Mouse (Mus musculus) thymus, postnatal 0 days (tissue): ENCODE measurements around the gene Map3k6. TPM values are rescaled to one million over a fixed set of nuclear protein-coding genes. Genes with fewer than 3 reads are reported as not detected.

Experiments
- DNase-seq: peaks from one replicate; pipeline ENCODE4 v3.0.0-alpha.2; 2015; ENCODE audit warnings: low spot score
- microRNA-seq: library from miRNA; unstranded; fragments of <30 nt; microRNA quantifications from one replicate; pipeline ENCODE4, GENCODE M21; 2016; ENCODE audit warnings: borderline number of aligned reads
- polyA plus RNA-seq: library from polyadenylated mRNA; unstranded; fragments of >200 nt; fragmentation: Nextera tagmentation; extraction: Ambion mirVana; gene quantifications from 2 replicates; pipeline ENCODE4 v1.2.1, GENCODE M21; 2015

The Map3k6 gene
- polyA plus RNA-seq, 1 experiment from 2014 or later, result 2.2 TPM

- DNase-seq, result no peak
Observed at GRCm38 (mm10) chr4:133281513-133281912, 40.9 kb downstream of the Map3k6 start.

GRCm38 (mm10) chr4:133281951-133282481 is 41.4 kb downstream of the Map3k6 start:
- DNase-seq, result no peak

- DNase-seq, result no peak
Observed at GRCm38 (mm10) chr4:133282656-133283055, 42.0 kb downstream of the Map3k6 start.

- DNase-seq, result no peak
Observed at GRCm38 (mm10) chr4:133285299-133285698, 44.7 kb downstream of the Map3k6 start.

- no peak for DNase-seq
Observed at GRCm38 (mm10) chr4:133285950-133286349, 45.3 kb downstream of the Map3k6 start.

DNA sequence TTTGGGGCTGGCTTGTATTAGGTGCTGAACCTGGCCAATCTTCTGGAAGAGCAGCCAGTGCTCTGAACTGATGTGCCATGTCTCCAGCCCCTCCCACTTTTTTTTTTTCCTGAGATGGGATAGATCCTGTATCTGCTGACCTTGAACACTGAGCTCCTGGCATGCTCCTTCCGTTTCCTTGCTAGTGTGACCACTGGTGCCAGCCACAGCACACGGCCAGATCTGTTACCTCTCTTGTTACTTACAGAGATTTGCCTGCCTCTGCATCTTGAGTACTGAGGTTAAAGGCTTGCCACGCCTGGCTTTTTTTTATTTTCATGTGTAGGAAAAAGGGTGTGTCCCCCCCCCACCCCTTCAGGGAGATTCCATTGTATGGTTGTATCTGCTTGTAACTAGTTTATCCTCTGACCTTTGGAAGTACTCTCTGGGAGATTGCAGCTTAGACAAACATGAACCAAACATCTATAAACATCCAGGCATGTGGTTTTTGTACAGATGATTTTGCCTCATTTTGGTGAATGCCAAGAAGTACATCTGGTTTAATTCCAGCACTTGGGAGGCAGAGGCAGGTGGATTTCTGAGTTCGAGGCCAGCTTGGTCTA is 46.0 kb downstream of the Map3k6 start:
- DNase-seq, result no peak

DNA sequence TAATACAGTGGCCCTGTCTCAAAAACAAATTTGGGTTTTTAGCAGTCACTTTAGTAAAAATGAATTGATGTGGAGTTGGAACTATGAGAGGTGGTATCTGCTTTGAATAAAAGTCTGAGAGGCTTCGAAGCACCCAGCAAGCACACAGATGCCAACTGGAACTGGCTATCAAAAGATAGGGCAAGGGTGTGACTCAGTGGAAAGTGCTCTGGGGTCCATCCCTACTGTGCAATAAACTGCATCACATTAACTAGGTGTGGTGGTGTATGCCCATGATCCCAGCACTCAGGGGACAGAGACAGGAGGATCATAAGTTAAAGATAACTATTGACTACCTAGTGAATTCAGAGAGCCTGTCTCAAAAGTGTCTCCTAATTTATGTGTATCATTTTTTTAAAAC is 50.6 kb downstream of the Map3k6 start:
- DNase-seq, result no peak

- no peak for DNase-seq
Observed at GRCm38 (mm10) chr4:133292405-133292804, 51.8 kb downstream of the Map3k6 start.

DNA sequence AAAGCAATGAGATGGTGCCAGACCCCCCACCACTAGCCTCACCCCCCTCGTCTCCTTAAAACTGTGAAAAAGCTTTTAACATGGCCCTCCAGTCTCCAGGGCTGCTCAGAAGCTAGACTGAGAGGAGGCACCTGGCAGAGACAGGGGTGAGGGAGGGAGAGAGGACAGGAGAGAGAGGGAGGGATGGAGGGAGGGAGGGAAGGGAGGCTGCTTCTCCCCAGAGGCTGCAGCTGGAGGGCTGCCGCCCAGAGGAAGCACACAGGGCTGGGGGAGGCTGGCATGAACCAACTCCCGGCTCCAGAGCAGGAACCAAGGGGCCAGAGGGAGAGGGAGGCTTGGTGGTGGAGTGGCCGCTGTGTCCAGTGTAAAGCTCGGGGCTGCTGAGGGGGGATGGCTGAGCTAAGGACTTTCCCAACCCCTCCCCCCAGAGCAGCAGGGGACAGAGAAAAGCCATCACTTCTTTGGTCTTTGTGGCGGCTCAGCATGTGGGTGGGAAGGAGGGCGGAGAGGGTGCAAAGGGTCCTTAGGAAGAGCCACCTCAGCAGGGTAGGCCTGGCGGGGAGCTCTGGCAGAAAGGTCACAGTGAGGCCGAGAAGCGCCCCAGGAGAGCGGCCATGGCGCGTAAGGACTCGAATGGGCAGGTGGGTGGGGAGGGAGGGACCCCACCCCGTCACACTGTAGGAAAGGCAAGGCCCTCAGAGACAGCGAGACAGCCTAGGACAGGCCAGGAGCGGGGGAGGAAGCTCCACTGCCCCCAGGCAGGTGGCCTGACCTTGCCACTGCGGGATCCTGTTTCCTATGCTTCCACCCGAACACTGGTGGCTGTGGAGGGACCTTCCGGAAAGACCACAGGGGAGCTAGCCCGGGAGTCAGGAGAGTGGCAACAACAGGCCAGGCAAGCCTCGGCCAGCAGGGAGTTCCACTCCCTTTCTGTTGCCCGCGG is 52.6 kb downstream of the Map3k6 start:
- DNase-seq, result peak; percentile 79

DNA sequence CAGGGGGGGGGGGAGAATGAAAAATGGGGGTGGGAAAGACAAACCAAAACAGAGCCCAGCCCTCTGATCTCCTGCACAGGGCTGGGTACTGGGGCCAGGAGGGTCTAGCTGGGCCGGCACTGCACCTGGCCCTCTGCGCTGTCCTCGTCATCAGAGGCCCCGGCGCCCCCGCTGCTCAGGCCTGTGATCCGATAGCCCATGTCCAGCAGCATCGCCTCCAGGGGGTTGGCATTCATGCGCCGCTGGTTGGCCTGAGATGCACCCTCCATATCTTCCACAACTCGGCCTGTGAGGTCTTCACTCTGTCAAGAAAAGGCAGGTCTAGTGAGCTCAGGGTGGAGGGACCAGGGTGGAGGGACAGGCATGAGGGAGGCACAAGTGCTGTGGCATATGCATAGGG is 53.5 kb downstream of the Map3k6 start:
- DNase-seq, result no peak

GRCm38 (mm10) chr4:133297360-133297759 is 56.7 kb downstream of the Map3k6 start:
- DNase-seq, result no peak

GRCm38 (mm10) chr4:133297801-133298238 is 57.2 kb downstream of the Map3k6 start:
- peak; percentile 89 for DNase-seq

DNA sequence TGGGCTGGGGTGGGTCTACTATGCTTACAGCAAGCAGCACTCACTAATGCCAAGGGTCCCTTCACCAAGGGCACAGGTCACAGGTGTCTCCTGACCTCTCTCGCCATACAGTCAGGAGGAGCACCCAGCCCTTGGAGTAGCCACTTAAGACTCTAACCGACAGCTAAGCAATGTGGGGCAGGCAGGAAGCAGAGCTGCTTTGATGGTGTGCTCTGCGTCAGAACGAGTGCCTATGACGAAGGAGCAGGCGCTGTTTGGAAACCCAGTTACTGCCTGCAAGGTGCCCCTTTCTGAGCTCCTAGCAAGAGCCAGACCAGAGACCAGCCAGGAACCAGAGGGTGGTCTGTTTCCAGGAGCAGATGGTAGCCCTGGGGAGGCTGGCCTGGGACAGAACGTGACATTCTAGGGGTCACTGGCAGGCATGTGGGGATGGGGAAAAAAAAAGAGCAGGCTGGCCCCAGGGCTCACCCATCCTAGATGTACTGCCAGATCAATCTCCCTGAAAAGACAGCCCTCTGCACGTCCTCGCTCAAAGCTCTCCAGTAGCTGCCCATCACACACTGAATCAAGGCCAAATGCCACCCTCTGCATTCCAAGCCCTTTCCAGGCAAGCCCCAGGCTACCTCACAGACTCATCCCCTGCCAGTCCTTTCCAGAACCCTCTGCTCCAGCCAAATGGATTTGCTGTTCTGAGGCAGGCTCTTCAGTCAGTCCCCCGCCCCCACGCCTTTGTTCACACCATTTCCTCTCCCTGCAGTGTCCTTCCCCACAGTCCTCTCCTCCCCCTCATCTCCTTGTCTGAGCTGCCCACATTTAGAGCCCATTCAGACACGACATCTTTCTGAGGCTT is 58.1 kb downstream of the Map3k6 start:
- peak; percentile 91 for DNase-seq

- no peak for DNase-seq
Observed at GRCm38 (mm10) chr4:133299701-133300100, 59.1 kb downstream of the Map3k6 start.

DNA sequence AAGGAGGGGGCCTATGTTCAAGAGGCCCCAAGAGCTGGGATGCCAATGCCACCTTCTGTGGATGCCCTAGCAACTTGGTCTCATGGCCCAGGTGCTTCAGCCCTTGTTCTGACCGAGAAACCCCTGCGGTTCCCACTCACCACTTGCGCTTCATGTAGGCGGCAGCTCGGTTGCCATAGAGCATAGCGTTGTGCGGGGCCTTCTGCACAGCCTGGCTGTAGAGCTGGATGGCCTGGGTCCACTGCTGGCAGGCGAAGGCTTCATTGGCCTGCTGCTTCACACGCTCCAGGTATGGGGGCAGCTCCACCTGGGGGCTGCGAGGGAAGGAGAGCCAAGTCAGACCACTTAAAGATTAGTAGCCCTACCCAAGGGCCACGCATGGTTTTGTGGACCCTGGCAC is 59.8 kb downstream of the Map3k6 start:
- DNase-seq, result no peak

DNA sequence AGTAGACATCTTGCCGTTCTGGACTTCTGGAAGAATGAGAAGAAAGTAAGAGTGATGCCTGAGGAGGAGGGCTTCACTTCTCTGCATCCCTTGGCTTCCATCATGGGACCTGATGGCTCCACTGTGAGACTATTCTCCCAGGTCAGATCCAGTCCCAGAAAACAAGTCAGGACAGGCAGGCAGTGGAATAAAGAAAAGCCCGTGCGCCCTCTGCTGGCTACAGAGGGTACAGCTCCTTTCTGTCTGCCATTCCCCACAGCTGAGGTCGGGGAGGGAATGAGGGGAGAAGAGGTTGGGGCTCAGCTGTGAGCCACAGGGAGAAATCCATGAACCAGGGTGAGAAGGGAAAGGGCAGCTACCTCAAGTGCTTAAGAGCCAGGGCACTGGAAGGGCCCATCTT is 61.2 kb downstream of the Map3k6 start:
- DNase-seq, result peak; percentile 52

Small RNA genes lying within 50 kb of the gene (microRNA-seq; reads per million reads assigned to microRNA genes)
- gene Mir7017, result 1.7 reads per million

Other genes starting within 250 kb of the Map3k6 start
- 5.3 and 8.0 TPM in 2 replicates for gene Ahdc1, start 229.6 kb upstream of the Map3k6 start, polyA plus RNA-seq
- 140 and 190 TPM in 2 replicates for gene Wasf2, start 110.3 kb upstream of the Map3k6 start, polyA plus RNA-seq
- gene Cd164l2, start 28.7 kb upstream of the Map3k6 start, polyA plus RNA-seq, result 0.86 and 1.1 TPM in 2 replicates
- gene Gpr3, start 28.3 kb upstream of the Map3k6 start, polyA plus RNA-seq, result not detected in 2 replicates
- gene Sytl1, start 22.3 kb downstream of the Map3k6 start, polyA plus RNA-seq, result 34.2 and 34.8 TPM in 2 replicates
- 93.2 and 94.0 TPM in 2 replicates for gene Tmem222, start 37.0 kb downstream of the Map3k6 start, polyA plus RNA-seq
- 13.6 and 14.2 TPM in 2 replicates for gene Wdtc1, start 112.7 kb downstream of the Map3k6 start, polyA plus RNA-seq
- gene Slc9a1, start 128.9 kb downstream of the Map3k6 start, polyA plus RNA-seq, result 5.2 and 6.2 TPM in 2 replicates
- 0.38 and 0.40 TPM in 2 replicates for gene Tent5b, start 239.3 kb downstream of the Map3k6 start, polyA plus RNA-seq